Mouse (Mus musculus): ENCODE results near the gene Hps1.
"Not testable (repeated sequence)": the region's sequence is repeated elsewhere in the genome, so short reads cannot be mapped to it uniquely, and the experiment has no call there.

The Hps1 gene

DNA sequence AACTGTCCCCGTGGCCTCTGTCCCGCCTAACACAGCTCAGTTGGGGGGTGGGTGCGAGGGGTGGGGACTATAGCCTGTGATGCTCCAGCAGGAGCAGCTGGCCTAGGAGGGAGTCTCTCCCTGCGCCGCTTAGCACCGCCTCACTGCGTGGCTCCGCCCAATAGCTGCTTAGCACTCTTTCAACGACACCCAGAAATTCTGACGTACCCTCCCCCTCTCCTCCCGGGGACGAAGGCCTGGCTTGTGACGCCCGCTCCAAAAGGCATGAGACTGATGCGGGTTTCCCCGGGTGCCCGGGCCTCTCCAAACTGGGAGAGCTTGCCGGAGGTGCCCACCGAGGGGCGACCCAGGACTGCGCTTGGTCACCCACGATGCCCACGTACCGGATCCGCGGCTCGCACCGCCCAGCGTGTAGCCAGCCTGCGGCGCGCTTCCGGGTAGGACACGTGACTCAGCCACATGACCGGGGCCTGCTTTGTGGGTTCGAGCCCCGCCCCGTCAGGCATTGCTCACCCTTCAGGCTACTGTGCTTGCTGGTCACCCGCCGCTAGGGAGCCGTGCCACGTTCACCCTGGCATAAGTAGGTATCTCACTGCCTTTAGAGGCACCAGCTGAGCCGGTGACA is at the start of gene Hps1:
Gene Hps1, minus strand, starts transcription at position 448 of the 625 bp plus-strand sequence.
- DNase-seq, result peak; percentile 90

DNA sequence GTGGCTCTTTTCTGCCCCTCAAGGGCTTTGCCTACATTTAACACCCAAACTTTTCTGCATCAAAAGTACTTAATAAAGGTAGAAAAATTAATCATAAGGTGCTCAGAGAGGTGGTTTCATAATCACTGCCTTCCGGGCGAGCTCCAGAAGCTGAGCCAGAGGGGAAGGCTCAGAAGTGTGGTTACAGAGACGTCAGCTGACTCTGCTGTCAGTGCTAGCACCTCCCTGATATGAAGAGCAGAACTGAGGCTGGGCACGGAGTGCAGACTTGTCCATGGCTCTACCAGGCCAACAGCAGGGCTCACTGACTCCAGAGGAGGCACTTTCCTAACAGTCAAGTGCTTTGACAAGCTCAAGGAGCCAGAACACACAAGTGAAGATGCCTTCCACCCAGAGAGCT is 49.4 kb upstream of the Hps1 start:
- DNase-seq, result no peak

DNA sequence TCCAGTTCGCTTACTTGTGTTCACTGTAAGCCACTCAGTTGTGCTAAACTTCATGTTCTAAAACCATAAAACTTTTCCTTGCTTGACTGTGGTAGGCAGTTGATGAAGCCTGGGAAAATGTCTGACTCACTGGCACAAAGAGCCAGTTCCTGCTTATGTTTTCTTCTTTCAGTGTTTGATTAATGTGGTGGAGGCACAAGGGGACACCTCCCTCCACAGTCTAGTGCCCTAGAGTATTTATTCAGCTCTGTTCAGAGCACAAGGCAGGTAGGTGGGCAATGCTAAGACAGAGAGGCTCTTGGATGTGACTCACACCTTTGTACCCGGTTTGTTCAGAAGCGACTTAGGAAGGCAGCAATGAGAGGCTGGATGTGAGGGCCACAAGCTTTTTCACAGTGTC is 48.1 kb upstream of the Hps1 start:
- no peak for DNase-seq

DNA sequence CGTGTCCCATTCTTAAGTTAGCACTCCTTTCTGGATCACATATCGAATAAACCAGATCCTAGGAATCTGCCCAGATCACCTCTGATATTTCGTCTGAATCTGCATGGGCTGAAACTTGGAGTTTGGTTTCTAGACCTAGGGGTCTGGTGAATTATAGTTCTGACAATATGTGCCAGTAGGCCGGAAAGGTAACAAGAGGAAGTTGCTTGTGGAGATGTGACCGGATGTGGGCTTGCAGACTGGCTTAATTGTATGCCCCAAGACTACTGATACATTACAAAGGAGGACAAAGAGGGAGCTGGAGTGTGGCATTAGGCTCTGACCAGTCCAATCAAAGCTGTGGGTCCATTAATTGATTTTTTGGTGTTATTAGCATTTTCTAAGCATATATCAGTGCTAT is 40.3 kb upstream of the Hps1 start:
- no peak for DNase-seq

DNA sequence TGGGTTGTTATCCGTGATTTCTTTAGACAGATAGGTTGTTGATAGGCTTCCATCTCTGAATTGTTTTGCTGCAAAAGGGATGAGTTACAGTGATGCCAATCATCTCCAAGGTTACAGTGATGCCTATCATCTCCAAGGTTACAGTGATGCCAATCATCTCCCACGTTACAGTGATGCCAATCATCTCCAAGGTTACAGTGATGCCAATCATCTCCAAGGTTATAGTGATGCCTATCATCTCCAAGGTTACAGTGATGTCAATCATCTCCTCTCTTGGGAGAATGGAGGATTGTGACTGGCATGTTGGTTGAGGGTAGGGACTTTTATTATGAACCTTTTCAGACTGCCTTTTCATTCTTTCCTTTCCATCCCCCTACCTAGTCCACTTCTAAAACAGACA is 38.0 kb upstream of the Hps1 start:
- no peak for DNase-seq

DNA sequence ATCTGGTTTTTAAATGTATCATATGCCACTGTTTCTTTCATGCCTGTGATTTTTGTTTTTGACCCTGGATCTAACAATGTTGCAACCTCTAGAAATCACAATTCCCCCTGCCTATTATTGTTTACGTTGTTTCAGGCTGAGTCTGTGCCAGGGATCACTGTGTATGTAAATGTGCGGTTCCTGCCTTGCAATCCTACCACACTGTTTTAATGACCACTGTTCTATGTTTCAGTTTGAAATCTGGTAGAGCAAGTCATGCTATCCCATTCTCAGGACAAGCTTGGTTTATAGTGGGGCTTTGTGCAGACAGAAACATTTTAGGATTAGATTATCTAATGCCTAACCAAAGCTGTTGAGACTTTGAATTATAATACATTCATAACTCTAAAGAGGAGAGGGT is 36.5 kb upstream of the Hps1 start:
- no peak for DNase-seq

DNA sequence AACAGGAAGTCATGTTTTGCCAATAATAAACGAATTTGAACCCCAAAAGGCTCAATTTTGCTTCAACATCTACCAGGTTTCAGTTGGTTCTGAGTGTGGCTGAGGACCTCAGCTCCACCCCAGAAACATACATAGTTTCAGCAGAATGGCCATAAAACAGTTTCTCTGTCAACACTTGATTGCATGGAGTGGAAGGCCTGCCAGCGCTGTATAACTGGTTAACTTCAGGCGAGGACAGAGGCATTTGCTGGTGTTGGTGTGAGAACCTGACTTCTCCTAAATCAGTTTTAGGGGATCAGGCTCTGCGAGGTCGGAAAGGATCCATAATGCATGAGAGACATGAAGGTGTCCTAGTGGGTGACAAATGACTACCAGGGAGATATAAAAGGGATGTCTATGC is 30.4 kb upstream of the Hps1 start:
- no peak for DNase-seq

DNA sequence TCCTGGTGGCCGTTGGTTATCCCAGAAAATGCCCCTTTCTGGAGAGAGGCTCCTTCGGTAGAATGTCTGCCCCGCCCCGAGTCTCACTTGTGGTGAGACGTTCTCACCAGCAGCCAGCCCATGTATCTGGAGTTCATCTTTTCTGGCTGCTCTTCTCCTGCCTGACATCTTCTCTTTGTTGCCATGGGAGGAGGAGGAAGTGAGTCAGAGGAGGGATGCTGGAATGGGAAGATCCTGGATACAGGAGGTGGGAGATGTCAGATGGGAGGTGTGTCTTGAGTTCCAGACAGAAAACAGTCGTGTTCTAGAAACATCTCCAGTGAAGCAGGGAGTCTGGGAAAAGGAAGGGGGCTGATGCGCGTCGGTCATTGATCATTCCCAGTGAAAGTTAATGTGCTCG is 29.7 kb upstream of the Hps1 start:
- DNase-seq, result no peak

DNA sequence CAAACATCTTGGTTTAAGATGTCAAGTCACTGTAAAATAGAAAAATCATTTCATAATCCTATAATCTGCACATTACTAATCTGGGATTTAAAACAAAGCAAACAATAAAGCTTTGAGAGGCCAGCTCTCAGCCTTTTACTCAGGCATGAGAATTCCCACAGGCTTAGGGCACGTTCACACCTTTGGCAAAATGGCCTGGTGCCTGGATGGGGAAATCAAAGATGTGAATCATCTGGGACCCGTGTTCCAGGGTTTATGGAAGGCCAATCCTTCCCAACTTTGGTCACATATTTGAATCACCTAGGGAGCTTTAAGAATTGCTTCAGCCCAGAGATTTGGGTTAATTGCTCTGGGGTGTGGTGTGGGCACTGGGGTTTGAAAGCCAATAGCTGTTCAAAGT is 18.1 kb upstream of the Hps1 start:
- no peak for DNase-seq

DNA sequence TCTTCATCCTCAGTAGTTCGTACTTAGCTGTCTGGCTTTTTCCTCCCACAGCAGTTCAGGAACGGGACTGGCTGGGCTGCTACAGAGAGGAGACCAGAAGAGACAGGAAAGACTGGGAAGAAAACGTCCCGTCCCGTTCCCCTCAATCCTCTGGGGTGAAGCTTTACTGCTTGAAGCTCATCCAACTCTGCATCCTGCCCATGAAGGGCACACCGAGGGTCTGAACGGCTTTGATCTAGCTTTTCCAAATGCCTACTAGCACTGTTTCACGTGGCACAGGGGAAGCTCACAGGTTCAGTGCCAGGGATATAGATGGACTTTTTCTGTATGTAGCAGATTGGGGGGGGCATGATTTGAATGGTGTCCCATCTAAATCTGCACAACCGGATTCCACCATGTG is 16.0 kb upstream of the Hps1 start:
- no peak for DNase-seq

DNA sequence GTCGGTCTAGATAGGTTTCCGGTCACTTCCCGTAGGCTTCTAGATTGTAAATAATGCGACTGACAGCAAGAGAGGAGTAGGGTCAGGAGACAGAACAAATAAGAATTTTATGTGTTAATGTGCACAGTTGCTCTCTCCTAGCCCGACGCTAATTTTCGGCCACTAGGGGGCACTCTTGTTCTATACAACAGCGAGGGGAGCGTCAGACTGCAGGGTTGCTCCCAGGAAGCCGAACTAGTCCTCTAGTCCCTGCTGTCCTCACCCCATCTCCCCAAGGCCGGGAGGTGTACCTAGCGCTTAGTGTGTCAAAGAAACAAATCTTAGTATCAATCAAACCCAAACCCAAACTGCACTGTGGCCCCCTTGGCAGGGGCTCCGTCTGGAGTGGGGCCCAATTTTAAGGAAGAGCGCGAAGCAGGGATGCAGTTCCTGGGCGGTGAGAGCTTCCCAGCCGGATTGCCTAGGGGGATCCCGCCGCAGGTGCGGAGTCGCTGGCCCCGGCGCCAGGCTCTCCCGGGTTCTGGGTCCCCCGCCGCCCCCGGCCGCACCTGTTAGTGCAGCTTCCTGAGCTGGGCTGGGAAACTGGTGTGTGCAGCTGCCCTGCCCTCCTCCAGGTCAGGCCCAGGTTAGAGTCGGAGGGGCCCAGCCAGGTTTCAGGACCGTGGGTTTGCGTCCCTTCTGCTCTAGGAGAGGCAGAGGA is 15.3 kb upstream of the Hps1 start:
- peak; percentile 83 for DNase-seq

DNA sequence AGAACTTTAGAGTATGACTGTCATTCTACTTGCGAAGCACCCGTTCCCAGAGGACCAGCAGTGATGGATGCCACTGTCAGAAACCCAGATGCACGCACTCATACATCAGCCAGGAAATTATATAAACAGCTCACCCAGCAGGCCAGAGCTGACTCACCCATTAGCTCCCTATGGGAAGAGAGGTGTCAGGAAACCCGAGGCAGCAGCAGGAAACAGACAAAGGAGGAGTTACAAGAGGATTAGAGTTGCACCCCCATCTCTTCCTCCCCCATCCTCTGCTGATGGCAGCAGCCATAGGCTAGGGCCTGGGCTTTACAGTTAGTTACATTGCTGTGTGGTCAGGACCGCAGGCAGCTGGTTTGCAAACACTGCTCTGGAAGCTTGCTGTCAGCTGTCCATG is 8.5 kb upstream of the Hps1 start:
- DNase-seq, result no peak

DNA sequence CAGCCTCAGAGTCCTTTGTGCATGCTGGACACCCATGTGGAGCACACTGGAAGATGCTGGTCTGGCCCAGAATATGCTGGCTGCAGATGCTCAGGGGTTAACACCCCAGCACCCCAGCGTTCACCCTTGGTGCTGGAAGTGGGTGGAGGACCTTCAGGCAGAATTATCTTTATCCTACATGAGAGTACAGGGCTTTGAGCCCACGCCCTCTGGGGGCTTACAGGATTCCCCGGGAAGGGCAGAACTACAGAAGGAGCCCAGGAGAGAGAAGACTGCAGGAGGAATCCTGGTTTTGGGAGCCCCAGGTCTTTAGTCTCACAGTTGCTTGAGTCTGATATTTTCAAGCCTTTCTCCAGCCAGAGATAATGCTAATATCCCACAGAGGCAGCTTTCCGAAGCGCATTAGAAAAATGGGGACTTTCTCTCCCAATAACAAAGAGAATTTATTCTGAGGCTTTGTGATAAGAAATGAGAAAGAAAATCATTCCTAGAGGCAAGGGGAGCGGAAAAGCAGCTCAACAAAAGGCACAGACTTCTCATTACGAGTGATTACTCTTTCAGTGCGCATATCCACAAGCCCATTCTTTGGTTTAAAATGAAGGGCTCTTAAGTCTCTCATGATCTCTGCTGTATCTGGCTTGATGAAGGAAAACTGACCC is 5.9 kb upstream of the Hps1 start:
- no peak for DNase-seq

DNA sequence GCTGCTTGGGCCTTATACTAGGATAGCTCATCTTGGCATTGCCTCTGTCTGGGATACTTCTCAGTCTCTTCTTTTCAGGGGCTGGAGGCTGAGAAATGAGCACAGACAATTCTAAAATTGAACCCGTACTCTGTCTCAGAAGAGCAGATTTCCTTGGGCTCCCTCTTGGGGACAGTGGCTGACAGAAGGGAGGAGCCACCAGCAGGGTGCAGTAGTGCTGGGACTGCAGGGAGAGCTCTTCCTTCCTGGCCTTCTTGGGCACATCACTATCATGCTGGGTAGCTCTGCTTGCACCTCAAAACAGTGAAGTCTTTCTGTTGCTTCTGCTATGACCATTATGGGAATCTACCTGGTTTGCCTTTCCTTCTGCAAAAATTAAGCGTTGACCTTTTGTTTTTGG is 5.4 kb upstream of the Hps1 start:
- peak; percentile 24 for DNase-seq

DNA sequence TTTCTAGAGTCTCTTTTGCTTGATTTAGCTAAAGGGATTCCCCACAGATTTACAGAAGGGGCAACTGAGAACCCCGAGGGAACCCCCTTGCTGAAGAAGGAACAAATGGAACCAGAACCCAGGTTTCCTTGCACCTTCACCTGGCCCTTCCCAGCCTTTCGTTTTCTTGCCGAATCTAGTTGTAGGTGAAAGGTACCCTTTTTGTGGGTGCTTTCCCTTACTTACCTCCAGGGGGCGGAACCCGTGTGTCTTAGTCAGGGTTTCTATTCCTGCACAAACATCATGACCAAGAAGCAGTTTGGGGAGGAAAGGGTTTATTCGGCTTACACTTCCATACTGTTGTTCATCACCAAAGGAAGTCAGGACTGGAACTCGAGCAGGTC is 369 bp upstream of the Hps1 start:
- DNase-seq, result not testable (repeated sequence)

DNA sequence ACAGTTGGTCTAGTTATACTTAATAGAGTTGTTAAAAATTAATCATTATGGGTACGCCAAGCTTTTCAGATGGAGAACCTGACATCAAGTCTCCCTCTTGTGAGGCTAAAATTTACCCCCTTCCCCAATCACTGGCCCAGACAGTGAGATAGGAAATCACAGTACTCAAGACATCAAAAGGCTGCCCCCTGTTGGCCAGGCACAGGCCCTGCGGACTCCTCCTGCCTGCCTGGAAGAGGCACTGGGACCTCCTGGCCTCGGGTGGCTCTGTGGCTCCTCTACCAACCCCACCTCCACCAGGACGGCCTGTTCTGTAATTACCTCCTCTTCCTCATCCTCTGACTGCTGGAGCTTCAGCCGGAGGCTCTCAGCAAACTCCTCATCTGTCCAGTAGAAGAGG is 2.0 kb downstream of the Hps1 start:
- DNase-seq, result peak; percentile 30

DNA sequence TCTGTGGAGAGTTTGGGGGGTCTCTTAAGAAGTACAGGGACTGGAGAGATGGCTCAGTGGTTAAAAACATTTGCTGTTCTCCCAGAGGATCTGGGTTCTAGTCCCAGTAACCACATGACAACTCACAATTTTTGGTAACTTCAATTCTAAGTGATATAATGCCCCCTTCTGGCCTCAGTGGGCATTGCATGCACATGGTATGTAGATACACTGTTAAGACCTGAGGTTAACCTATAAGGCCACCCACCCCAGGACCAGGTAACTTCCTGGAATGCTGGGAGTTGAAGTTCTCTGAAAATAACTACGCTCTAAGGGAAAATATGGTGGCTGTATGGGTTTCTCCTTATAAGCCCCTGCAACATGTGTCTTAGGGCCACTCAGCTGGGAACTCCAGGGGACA is 3.0 kb downstream of the Hps1 start:
- DNase-seq, result peak; percentile 61

DNA sequence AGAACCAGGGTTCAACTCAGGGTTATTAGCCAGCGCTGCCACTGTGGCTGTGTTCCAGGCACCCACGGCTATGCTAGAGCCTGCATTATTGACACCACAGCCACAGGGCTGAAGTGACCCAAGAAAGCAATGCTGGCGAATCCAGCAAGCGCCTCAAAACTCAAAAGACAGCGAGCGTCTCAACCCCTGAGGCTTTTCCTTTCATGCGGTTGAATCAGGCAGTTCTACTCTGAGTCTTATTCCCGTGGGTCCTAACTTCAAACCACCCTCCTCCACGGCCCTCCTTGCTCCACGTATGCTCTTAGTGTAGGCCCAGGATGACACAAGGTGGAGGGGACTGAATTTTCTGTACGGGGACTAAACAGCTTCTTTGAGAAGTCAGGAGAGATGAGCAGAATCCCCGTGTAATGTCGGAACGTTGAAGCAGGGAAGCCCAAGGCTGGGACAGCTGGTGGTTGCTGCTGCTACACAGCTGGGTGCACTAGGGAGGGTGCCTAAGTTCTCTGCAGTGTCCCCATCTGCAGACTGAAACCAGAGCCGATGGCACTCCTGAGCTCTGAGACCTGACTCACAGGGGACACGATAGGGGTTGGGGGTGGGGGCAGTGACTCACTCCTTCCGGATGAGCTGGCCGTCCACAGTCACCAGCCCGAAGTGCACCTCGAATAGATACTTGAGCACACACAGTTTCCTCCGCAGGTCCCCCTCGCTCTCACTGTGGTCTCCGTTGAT is 9.5 kb downstream of the Hps1 start:
- DNase-seq, result no peak

DNA sequence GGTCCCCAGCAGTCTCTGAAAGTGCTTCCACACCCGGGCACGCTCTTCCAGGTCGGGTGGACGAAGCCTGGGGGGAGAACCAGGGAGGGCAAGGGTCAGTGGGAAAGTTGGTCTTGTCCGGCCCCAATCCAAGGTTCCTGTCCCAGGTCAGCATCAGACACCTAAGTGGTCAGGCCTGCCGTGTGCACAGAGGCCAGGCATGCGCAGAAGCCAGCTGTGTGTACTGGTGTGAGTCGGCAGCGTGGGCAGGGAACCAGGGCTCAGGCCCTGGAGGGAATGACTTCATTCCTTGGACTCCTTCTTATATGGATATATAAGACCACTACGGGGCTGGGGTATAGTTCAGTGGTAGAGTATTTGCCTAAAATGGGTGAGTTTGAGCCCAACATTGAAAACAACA is 10.1 kb downstream of the Hps1 start:
- no peak for DNase-seq

DNA sequence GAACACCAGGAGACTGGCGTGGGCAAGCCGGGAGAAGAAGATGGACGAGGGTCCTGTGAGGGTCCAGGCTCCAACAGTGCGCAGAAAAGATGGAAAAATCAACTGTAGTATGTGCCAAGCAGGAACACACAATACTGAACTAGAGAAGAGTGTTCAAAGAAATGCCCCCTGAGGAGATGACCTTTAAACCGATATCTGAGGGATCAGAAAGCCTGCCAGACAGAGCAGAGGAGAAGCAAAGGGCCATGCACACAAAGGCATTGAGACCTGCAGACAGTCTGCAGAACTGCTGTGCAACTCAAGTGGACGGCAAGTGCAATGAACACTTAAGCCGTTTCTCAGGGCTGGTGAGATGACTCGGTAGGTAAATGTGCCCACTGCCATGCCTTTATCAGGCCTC is 12.4 kb downstream of the Hps1 start:
- no peak for DNase-seq

DNA sequence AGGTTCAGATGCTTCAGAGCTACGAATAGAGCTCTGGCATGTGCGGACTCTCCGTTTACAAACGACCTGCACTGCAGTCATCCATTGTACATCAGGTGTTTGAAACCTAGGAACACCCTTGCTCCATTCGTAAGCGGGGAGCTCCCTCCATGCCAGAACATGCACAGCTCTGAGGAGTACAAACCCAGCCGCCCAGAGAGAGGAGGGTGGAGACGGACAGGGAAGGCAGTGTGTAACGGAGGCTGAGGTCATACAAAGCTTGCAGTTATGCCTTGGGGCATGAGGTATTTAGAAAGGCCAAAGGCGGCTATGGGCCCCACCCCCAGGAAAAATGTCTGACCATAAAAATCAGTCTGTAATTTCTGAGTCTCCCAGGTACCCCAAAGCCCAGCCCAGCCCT is 15.4 kb downstream of the Hps1 start:
- no peak for DNase-seq

DNA sequence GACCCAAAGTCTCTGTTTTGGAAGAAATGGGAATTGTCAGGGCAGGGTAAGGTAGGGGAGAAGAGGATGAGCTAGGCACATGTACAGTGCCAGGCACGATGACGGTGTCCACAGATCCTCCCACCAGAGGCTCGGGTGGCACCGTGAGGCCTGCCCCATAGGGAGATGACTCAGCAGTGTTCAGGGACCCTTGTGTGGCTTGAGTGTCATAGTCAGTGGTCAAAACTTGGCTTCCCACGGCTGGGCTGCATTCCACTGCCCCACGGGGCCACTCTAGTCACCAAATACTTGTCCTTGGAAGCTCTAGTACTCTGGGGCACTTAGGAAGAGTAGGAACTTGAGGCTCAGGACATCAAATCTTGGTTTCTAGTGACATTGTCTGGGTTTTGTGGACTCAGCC is 23.1 kb downstream of the Hps1 start:
- no peak for DNase-seq

DNA sequence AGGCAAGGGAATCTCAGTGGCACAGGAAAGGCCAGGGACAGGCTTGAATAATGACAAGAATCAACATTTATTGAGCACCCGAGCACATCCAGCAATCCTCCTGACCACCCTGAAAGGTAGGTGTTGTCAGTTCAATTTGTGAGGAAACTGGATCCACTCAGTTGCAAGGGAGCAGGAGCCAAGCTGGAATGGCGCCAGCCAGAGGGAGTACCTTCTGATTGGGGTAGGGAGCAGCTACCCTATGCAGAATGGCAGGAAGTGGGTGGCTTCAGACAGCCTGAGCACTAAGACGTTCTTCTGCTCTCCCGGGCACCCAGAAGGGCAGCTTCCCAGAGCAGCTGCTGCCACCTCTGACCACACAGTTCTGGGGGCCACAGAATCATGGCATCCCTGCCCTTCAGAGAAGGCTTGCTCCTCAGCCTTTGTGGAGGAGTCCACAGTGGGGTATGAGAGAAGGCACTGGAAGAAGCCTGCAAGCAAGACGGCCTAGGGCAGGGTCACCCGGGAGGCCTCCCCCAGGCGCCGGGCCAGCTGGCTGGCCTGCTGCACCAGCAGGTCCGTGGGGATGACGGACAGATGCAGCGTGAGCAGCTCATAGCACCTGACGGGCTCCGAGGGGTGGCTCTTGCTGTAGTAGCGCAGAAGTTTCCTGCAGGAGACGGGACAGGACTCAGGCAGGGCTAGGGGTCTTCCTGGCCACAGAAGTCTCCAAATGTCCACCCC is 24.5 kb downstream of the Hps1 start:
- DNase-seq, result no peak
